Mouse (Mus musculus) A20 (cell line): ENCODE results near the gene Ugt1a6a.
A peak's percentile ranks its signal among the peaks of the same experiment; 100 is the strongest.
"Not testable (repeated sequence)": the region's sequence is repeated elsewhere in the genome, so short reads cannot be mapped to it uniquely, and the experiment has no call there.

Source experiments
- DNase-seq: peaks from one replicate; pipeline ENCODE4 v3.0.0-alpha.2; 2011; ENCODE audit warnings: low read depth, low spot score

The Ugt1a6a gene

DNA sequence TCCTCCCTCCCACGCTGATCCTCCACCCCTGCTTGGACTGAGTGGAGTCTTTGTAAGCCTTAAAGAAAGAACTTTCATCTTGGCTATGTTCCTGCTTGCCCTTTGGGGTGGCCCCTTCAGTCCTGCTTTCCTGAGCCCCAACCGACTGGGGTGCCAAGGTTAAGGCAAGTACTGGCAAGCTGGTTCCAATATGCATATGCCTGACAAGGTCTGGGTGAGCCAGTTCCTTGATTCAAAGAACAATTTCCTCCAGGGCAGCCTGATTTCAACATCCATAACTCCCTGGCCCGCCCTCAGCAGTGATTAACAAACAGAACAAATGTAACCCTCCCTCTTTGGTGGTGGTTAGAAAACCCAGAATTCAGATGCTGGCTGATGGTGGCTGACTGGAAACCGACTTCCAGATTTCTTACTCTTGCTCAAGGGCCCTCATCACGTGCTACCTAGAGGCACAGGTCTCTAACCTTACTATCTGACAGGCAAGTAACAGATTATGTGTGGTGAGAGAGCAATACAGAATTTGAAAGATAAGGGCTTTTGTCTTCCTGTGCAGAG, at the start of gene Ugt1a6a:
Gene Ugt1a6a (plus strand): TSS at position 353 of the 555 bp plus-strand sequence.
- DNase-seq: not testable (repeated sequence)

DNA sequence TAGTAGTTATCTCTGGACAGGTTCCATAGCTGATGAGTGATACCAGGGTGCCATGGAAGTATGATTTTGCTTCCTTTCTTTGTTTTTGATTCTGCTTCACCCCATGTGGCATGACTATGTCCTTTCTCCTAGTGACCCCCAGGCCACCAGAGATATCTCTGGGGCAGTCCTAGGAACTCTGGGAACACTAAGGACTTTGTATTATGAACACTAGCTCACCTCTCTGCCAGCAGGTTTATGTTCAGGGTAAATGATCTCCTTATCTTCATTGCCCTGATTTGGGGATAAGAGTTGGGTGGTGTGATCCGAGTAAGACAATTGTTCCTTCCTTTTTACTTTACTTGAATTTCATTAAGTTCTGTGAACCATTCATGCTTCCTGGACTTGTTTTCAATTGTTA, 48.5 kb upstream of the Ugt1a6a start:
- DNase-seq: no peak

DNA sequence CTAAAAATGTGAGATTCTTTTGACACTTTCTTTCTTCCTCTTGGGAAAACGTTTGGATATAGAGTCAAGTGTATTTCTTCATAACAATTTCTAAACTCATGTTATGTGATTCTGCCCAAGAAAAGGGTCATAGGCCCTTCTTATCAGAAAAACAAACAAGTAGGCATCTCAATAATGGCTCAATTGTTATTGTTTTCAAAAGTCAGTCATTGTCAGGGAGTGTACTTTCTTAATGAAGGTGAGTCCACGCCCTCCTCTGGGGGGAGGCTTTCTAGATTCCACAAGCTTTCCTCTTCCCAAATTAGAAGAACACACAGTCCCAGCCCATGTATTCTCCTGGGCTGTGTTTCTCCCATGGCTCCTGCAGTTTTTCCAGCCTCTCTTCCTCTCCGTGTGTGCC, 47.1 kb upstream of the Ugt1a6a start, which contains the start of gene Ugt1a8:
Gene Ugt1a8 (plus strand): TSS at position 301 of the 400 bp plus-strand sequence.
- DNase-seq: no peak

DNA sequence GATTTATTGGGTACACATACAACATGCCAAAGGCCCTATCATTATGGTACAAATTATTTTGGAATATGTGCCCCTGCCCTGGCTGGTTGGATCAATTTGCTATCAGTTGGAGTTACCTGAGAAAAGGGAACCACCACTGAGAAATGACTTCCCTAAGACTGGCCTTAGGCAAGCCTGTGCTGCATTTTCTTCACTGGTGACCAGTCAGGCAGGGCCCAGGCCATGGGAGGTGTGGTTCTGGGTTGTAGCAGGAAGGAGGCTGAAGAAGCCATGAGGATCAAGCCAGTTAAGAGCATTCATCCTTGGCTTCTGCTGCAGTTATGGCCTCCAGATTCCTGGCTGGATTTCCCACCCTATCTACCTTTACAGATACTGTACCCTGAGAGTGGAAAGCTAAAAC, 42.3 kb upstream of the Ugt1a6a start:
- no peak for DNase-seq

DNA sequence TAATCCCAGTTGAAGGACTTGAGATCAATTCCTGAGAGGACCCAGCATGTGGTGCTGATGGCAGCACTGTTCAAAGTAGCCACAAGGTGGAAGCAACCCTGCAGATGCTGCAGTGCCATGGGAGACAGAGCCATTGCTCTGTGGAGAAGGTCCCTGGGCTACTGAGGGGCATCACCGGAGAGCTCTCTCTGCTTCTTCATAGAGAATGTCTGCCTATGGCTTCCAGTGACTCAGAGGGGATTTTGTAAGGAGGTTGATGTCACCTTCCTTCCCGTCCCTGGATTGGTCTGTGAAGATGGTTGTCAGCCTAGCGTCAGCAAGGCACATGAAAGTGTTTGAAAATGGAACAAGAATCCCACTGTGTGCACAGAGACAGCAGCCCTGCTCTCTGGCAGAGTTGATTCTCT, 40.3 kb upstream of the Ugt1a6a start:
- DNase-seq: peak; percentile 11

DNA sequence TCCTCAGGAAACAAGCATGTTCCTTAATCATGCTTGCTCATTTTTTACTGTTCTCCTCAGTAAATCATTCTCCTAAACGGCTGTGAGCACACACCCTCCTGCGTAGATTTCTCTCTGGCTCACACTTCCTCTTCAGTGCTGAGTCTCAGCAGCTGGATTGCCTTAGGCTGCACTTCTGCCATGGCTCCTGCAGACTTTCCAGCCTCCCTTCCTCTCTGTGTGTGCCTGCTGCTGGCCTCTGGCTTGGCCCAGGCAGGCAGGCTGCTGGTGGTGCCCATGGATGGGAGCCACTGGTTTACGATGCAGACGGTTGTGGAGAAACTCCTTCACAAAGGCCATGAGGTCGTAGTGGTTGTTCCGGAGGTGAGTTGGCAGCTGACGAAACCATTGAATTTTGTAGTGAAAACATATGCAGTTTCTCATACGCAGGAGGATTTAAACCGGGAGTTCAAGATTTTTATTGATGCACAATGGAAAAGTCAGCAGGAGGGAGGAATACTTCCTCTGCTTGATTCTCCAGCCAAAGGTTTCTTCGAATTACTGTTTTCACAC, 39.6 kb upstream of the Ugt1a6a start, which contains the start of gene Ugt1a7c:
Gene Ugt1a7c (plus strand): TSS at position 122 of the 552 bp plus-strand sequence.
- peak; percentile 26 for DNase-seq

DNA sequence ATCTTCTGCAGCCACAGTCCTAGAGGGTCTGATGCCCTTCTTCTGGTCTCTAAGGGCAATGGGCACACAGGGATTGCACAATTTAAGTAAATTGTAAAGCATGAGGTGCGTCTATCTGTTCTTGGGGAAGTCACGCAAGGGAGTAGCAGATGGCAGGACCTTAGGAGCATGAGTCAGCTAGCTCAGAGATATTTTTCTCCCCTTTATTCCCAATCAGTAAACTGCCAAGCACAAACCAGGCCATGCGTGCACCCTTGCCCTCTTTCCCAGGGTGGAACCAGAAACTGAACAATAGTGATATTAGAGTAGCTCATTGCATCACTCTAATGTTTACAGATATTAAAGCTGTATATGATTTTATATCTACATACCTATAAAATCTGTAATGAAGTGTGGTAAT, 36.1 kb upstream of the Ugt1a6a start:
- DNase-seq: not testable (repeated sequence)

GRCm38 (mm10) chr1:88099691-88100090, 34.9 kb upstream of the Ugt1a6a start:
- not testable (repeated sequence) for DNase-seq

DNA sequence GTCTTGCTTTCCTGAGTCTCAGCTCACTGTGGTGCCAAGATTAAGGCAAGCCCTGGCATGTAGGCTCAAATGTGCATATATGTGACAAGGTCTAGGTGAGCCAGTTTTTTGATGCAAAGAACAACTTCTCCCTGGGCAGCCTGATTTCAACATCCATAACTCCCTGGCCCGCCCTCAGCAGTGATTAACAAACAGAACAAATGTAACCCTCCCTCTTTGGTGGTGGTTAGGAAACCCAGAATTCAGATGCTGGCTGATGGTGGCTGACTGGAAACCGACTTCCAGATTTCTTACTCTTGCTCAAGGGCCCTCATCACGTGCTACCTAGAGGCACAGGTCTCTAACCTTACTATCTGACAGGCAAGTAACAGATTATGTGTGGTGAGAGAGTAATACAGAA, 31.6 kb upstream of the Ugt1a6a start, which contains the start of gene Ugt1a6b:
Gene Ugt1a6b (plus strand): TSS at position 234 of the 400 bp plus-strand sequence.
- DNase-seq: not testable (repeated sequence)

DNA sequence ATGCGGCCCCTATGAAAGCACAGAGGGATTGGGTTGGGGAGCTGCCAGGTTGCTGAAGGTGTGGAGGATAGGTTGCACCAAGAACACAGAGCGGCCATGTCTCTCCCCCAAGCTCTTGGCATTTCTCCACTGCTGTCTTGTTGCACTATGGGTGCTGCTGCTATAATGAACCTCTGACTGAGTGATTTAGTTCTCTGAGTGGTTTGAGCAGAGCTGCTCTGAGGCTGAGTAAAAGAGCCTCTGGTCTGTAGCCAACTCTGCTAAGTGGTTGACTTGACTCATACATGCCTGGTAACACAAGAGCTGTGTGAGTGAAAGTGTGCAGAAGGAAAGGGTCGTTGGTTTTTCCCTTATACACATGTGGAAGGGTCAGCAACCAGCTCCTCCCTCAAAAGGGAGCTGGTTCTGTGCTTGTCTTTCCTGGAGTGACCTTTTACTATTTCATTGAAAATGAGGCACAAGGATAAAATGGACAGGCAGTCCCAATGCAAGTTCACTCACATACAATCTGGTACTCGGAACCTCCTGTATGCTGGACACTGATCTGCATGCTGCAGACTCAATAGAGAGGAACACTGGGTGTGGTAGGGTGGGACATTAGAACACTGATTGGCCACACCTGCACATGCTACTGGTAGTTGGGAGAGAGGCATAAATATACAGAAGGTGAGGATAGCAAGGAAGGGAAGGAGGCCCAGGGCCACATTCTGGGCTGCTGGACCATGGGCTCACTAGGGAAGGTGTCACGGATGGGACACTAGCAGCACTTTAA, 30.7 kb upstream of the Ugt1a6a start:
- not testable (repeated sequence) for DNase-seq

- DNase-seq: no peak
Measured at GRCm38 (mm10) chr1:88104667-88105430, 29.8 kb upstream of the Ugt1a6a start.

GRCm38 (mm10) chr1:88105656-88106055, 29.0 kb upstream of the Ugt1a6a start:
- no peak for DNase-seq

GRCm38 (mm10) chr1:88109027-88109557, 25.5 kb upstream of the Ugt1a6a start:
- not testable (repeated sequence) for DNase-seq

DNA sequence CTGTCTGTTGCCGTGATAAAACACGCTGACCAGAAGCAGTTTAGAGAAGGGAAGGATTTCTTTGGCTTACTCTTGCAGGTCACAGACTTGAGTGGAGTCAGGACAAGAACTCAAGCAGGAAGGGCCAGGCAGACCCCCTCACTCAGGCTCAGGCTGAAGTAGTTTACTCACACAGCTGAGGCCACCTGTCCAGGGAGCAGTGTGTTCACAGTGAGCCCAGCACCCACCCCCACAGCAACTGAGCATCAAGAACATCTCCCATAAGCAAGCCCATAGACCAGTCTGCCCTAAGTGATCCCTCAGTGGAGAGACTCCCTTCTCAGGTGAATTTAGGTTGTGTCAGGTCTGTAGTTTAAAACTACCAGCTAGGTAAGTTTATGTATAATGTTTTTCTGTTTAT, 25.0 kb upstream of the Ugt1a6a start:
- not testable (repeated sequence) for DNase-seq

DNA sequence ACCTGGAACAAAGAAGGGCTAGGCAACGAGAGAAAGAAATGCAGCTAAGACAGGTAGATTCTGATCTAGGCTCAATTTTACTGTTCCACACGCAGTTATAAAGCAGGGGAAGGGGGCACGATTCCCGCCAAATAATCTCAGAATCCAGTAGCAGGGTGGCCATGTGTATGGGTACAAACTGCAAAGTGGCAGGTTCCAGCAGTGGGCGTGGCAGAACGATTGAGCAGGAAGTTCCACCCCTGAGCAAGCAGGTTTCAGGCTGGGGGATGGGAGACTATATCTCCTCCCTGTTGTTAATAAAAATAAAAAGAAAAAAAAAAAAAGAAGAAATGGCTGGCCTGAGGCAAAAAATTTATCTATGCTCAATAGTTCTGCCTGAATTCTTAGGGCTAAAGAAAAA, 21.8 kb upstream of the Ugt1a6a start:
- not testable (repeated sequence) for DNase-seq

GRCm38 (mm10) chr1:88120550-88120949, 14.1 kb upstream of the Ugt1a6a start:
- not testable (repeated sequence) for DNase-seq

GRCm38 (mm10) chr1:88121521-88121920, 13.1 kb upstream of the Ugt1a6a start:
- peak; percentile 29 for DNase-seq

DNA sequence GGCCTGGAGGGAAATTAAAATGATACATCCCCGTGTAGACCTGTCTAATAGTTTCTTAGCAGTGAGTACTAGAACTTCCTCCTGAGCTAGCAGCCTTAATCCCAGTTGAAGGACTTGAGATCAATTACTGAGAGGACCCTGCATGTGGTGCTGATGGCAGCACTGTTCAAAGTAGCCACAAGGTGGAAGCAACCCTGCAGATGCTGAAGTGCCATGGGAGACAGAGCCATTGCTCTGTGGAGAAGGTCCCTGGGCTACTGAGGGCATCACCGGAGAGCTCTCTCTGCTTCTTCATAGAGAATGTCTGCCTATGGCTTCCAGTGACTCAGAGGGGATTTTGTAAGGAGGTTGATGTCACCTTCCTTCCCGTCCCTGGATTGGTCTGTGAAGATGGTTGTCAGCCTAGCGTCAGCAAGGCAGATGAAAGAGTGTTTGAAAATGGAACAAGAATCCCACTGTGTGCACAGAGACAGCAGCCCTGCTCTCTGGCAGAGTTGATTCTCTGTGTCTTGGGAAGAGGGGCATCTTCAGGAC, 8.7 kb upstream of the Ugt1a6a start:
- DNase-seq: peak; percentile 22

DNA sequence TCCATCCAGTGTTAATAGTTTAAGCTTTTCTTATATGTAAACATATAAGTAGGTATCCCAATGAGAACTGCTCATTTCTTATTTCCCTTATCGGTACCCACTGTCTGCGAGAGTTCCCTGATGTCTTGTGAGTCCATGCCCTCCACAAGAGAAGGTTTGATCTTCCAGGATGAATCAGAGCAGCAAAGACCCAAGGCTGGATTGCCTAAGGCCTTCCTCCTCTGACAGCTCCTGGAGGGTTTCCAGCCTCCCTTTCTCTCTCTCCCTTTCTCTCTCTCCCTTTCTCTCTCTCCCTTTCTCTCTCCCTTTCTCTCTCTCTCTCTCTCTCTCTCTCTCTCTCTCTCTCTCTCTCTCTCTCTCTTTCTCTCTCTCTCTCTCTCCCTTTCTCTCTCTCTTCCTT, 5.5 kb upstream of the Ugt1a6a start:
- not testable (repeated sequence) for DNase-seq

DNA sequence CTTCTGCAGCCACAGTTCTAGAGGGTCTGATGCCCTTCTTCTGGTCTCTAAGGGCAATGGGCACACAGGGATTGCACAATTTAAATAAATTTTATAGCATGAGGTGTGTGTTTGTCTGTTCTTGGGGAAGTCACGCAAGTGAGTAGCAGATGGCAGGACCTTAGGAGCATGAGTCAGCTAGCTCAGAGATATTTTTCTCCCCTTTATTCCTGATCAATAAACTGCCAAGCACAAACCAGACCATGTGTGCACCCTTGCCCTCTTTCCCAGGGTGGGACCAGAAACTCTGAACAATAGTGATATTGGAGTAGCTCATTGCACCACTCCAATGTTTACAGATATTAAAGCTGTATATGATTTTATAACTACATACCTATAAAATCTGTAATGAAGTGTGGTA, 4.4 kb upstream of the Ugt1a6a start:
- not testable (repeated sequence) for DNase-seq

DNA sequence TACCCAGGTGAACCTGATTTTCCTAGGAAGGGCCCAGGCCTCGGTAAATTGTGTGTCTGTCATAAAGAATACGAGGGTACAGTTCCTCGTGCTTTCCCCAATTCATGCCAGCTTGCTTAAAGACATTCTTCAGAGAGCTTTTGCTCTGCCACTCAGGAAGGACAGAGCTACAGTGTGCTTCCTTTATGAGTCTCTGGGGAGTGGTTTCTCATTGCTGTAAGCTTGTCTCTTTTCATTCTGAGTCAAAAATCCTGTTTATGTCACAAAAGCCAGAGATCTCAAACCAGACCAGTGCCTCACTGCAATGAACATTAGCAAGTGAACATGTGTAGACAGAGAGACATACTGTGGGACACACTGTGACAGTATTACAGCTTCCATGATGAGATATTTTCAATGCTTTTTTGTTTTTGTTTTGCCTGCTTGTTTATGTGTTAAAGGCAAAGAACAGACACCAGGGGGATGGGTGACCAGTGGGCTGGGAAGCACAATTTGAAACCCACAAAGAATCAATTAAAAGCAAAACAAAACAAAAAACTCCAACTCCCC, 627 bp upstream of the Ugt1a6a start:
- peak; percentile 75 for DNase-seq
